Mouse (Mus musculus) heart, embryonic 16.5 days (tissue): ENCODE results near the gene Smox. TPM values are rescaled to one million over a fixed set of nuclear protein-coding genes. Genes with fewer than 3 reads are reported as not detected.

ENCODE experiments used
- ATAC-seq: fragments of 200-750 bp; cut with Nextera tagmentation; replicated peaks from 2 replicates; pipeline ENCODE4 v1.8.0; 2017; ENCODE audit warnings: moderate number of reproducible peaks; ENCODE audit not compliant: insufficient read depth, low FRiP score; ENCODE audit errors: extremely low read depth
- H3K27ac ChIP-seq: fragments of 300-500 bp; sonication (generic); 2 replicates; pipeline ENCODE4 v1.5.1; 2014; ENCODE audit warnings: mild to moderate bottlenecking, low read length, control low read depth, moderate library complexity
- H3K27me3 ChIP-seq: fragments of 300-500 bp; sonication (generic); 2 replicates; pipeline ENCODE4 v1.6.1; 2014; ENCODE audit warnings: low read length, mixed read lengths; ENCODE audit not compliant: control insufficient read depth, insufficient read depth
- H3K36me3 ChIP-seq: fragments of 300-500 bp; sonication (generic); 2 replicates; pipeline ENCODE4 v1.6.1; 2014; ENCODE audit not compliant: control insufficient read depth, insufficient read depth
- H3K4me1 ChIP-seq: fragments of 300-500 bp; sonication (generic); 2 replicates; pipeline ENCODE4 v1.6.1; 2014; ENCODE audit warnings: low read length, mixed read lengths; ENCODE audit not compliant: control insufficient read depth, insufficient read depth
- H3K4me2 ChIP-seq: fragments of 300-500 bp; sonication (generic); 2 replicates; pipeline ENCODE4 v1.6.1; 2014; ENCODE audit warnings: low read depth, mild to moderate bottlenecking, control low read depth, low read length
- H3K4me3 ChIP-seq: fragments of 300-500 bp; sonication (generic); 2 replicates; pipeline ENCODE4 v1.5.1; 2014; ENCODE audit warnings: mild to moderate bottlenecking, control low read depth, low read length
- H3K9ac ChIP-seq: fragments of 300-500 bp; sonication (generic); 2 replicates; pipeline ENCODE4 v1.6.1; 2014; ENCODE audit warnings: low read length, control low read depth
- H3K9me3 ChIP-seq: fragments of 300-500 bp; sonication (generic); replicated peaks from 2 replicates; pipeline ENCODE4 v1.6.1; 2016; ENCODE audit warnings: low read length; ENCODE audit not compliant: control insufficient read depth
- WGBS: fragments of 180-500 bp; shearing (Covaris S2); extraction: QIAGEN DNeasy Blood & Tissue Kit; methylation state at CpG from one replicate; pipeline ENCODE4 v1.1.7; 2014; 5-methylcytosine and 5-hydroxymethylcytosine counted together
- polyA plus RNA-seq: library from polyadenylated mRNA; unstranded; fragments of >200 nt; fragmentation: Nextera tagmentation; extraction: Ambion mirVana; gene quantifications from 2 replicates; pipeline ENCODE4 v1.2.1, GENCODE M21; 2015

The Smox gene
- polyA plus RNA-seq, 1 experiment from 2014 or later, result 32.7 TPM

DNA sequence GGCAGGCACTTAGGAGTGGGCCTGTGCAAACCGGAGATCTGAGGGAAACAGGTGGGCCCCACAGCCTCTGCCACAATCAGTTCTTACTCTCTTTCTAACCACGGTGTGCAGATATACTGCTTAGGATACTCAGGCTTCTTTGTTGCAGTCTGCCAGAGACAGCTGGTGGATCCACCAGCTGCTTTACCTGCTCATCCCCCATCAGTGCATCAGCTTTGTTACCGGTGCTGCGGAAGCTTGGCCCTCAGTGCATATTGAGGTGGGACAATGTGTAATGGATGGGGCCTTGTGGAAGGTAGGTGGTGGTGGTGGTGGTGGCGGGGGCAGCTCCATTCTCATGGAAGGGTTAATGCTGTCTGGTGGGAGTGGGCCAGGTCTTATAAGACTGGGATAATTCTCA, 57.8 kb downstream of the Smox start:
- no peak overlapping the region for H3K9ac ChIP-seq
- no peak overlapping the region for H3K27ac ChIP-seq
- no peak overlapping the region for H3K4me2 ChIP-seq
- no peak for ATAC-seq
- H3K27me3 ChIP-seq, result peaks cover 36% of the 10 kb centered on the region
- no peaks in the 10 kb centered on the region for H3K36me3 ChIP-seq
- H3K4me3 ChIP-seq, result no peak overlapping the region
- WGBS, result 92% methylated on average over 5 of the region's 5 CpGs
- H3K9me3 ChIP-seq, result no peaks in the 10 kb centered on the region
- peaks cover 11% of the 10 kb centered on the region; the same call in 1 of the 2 replicates for H3K4me1 ChIP-seq

DNA sequence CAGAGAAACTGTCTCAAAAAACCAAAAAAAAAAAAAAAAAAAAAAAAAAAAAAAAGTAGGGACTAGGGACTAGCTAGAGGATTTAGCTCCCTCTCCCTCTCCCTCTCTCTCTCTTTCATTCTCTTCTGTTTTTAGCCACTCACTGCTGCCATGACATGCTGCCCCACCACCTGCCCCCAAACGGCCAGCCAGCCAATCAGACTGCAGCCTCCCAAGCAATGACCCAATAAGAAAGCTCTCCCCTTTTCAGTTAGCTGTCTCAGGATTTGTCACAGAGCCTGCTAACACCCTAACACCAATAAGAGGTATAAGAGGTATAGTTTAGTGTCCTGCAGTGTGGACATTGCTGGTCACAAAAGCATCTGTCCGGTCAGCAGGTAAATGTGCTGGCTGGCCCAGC, 59.2 kb downstream of the Smox start:
- Histone ChIP-seq H3K27me3 (peaks cover 33% of the 10 kb centered on the region), H3K27ac (no peak overlapping the region), H3K9me3 (no peaks in the 10 kb centered on the region), H3K4me1 (peaks cover 10% of the 10 kb centered on the region; the same call in 1 of the 2 replicates), H3K4me3 (no peak overlapping the region), H3K9ac (no peak overlapping the region), H3K4me2 (no peak overlapping the region), H3K36me3 (no peaks in the 10 kb centered on the region)
- no peak for ATAC-seq
- 75% methylated on average over 2 of the region's 2 CpGs for WGBS

DNA sequence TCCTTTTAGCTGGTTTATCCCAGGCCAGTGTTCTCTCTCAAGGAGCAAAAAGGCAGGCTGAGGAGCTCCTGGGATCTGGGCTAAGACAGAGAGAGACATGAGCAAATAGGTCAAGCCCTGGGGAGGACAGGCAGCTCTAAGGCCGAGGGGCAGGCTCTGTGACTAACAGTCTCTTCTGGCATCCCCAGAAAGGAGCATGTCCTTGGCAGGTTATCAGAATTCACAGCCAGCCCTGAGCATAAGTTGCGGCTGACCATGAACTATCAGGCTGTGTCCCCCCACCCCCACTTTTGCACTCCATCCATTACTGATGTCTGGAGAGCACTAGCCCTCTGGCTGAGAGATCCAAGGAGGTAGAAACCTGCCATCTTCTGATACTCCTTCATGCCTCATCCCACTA, 59.6 kb downstream of the Smox start:
- no peak overlapping the region for H3K4me2 ChIP-seq
- no peak overlapping the region for H3K27ac ChIP-seq
- WGBS, result 43% methylated on average over 2 of the region's 2 CpGs
- H3K4me3 ChIP-seq, result no peak overlapping the region
- H3K27me3 ChIP-seq, result peaks cover 32% of the 10 kb centered on the region
- no peak for ATAC-seq
- H3K9ac ChIP-seq, result no peak overlapping the region
- H3K36me3 ChIP-seq, result no peaks in the 10 kb centered on the region
- no peaks in the 10 kb centered on the region for H3K9me3 ChIP-seq
- H3K4me1 ChIP-seq, result peaks cover 6% of the 10 kb centered on the region; the same call in 1 of the 2 replicates

DNA sequence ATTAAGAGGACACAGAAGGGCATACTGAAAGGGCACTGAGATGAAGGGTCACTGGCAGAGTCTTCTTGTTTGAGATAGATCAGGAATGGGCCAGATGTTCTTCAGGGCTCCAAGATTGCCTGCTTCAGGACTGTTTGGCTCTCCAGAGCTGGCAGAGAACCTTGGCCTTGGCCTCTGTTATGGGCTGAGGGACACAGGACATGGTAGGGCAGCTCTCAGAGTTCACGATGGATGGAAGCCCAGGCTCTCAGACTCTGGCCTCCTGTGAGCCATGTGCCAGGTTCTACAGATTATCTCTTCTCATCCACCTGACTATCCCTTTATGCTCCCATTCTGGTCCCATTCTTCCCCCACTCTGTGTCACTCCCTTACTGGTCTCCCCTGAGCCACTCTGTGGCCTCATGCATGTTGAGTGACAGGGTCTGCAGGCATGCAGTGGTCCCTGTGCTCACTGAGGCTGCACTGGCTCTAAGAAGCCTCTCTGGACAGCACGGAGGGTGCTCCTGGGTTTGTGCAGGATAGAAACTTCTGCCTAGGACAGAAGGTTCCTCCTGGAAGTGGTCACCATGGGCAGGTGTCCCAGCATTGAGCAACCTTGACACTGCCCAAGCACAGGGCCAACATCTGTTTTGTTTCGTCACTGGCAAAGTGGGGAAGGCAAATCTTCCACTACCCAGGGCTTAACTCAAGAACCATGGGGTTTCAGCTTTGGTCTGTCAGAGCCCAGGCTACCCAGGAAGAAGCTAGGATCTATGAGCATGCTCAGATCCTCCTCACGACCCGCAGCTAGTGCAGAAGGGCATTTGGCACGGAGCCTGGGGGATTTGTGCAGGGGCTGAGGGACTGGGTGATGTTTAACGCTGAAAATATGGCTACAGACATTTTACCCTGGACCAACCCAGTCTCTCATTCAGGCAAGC, 60.7 kb downstream of the Smox start:
- H3K27me3 ChIP-seq, result peaks cover 28% of the 10 kb centered on the region
- no peak for ATAC-seq
- H3K36me3 ChIP-seq, result no peaks in the 10 kb centered on the region
- no peaks in the 10 kb centered on the region for H3K4me1 ChIP-seq
- no peak overlapping the region for H3K27ac ChIP-seq
- no peak overlapping the region for H3K4me2 ChIP-seq
- no peak overlapping the region for H3K4me3 ChIP-seq
- H3K9me3 ChIP-seq, result no peaks in the 10 kb centered on the region
- 51% methylated on average over 7 of the region's 7 CpGs for WGBS
- no peak overlapping the region for H3K9ac ChIP-seq

DNA sequence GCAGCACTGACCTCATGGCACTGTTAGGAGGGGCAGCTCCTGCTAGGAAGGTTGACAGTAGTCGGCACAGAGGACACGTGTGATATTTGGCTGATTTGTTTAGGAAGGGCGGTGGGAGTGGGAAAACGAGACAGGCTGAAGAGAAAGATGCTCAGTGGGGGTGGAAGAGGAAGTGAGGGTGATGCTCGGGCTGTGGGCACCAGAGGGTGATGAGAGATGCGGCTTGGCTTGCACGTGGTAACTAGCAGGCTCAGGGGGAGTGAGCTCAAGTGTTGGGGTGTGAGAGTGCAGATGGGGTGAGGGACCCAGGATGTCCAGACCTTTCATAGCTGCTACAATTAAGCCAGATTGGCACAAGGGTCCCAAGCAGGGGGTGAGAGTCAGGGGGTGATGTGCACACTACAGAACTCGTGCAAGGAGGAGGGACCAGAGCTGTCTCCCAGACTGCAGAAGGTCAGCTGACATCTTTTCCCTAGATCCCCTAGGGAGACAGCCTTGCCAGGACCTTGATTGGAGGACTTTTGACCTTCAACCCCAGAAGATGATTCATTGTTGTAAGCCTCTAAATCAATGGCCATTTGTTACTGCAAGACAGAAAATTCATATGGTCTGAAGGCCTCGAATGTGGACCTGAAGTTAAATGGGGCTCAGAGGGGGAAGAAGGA, 61.6 kb downstream of the Smox start:
- ATAC-seq, result no peak
- Histone ChIP-seq H3K36me3 (no peaks in the 10 kb centered on the region), H3K27me3 (peaks cover 26% of the 10 kb centered on the region), H3K27ac (no peak overlapping the region), H3K4me2 (no peak overlapping the region), H3K9ac (no peak overlapping the region), H3K4me1 (no peaks in the 10 kb centered on the region), H3K9me3 (no peaks in the 10 kb centered on the region), H3K4me3 (no peak overlapping the region)
- WGBS, result 27% methylated on average over 9 of the region's 9 CpGs

GRCm38 (mm10) chr2:131557896-131558295, 66.6 kb downstream of the Smox start:
- 73% methylated on average over 2 of the region's 2 CpGs for WGBS
- Histone ChIP-seq H3K27me3 (peaks cover 43% of the 10 kb centered on the region), H3K4me1 (0 out of 2 replicates have a peak, but pooled peaks cover 3% of the 10 kb centered on the region), H3K27ac (no peak overlapping the region), H3K9me3 (no peaks in the 10 kb centered on the region), H3K36me3 (no peaks in the 10 kb centered on the region), H3K9ac (no peak overlapping the region), H3K4me3 (no peak overlapping the region), H3K4me2 (no peak overlapping the region)
- ATAC-seq, result no peak

DNA sequence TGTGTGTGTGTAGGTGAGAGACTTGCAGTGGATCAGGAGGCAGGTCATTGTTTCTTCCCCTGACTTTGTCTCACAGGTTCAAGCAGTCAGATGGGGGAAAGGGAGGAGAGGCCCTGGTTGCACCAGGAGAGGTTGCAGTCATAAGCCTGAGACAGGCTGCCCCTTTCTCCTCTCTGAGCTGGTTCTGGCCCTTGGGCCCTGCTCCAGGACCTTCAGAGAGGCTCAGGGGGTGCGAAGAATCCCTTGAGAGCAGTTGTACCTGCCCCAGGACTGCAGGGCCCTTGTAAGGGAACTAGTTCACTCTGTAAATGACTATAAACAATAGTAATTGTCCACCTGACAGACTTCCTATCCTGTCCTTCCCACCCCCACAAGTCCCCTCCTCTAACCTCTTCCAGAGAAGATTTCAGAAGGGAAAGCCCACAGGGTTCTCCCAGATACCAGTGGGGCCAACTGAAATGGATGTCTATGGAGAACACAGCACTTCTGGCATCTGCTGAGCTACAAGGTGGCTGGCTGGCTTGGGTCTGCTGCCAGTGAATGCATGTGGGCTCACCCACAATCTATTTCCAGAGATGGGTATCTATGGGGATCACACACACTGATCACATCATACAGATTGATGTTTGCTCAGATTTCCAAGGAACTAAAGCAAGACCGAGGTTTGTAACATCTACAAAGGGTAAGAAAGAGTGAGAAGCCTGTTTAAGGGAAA, 69.1 kb downstream of the Smox start:
- Histone ChIP-seq H3K9ac (no peak overlapping the region), H3K36me3 (no peaks in the 10 kb centered on the region), H3K4me2 (peak overlapping the region; percentile 82), H3K27ac (no peak overlapping the region), H3K9me3 (no peaks in the 10 kb centered on the region), H3K27me3 (peaks cover 53% of the 10 kb centered on the region), H3K4me3 (no peak overlapping the region), H3K4me1 (0 out of 2 replicates have a peak, but pooled peaks cover 3% of the 10 kb centered on the region)
- ATAC-seq, result no peak
- 63% methylated on average over 2 of the region's 2 CpGs for WGBS

GRCm38 (mm10) chr2:131561344-131561870, 70.1 kb downstream of the Smox start:
- Histone ChIP-seq H3K4me2 (peak overlapping the region; percentile 82), H3K36me3 (no peaks in the 10 kb centered on the region), H3K9ac (peak overlapping the region; percentile 77), H3K9me3 (no peaks in the 10 kb centered on the region), H3K27ac (no peak overlapping the region), H3K4me3 (peak overlapping the region; percentile 66), H3K4me1 (0 out of 2 replicates have a peak, but pooled peaks cover 3% of the 10 kb centered on the region), H3K27me3 (peaks cover 51% of the 10 kb centered on the region)
- no peak for ATAC-seq
- WGBS, result 7% methylated on average over 33 of the region's 33 CpGs
